Mouse (Mus musculus) lung, postnatal 0 days (tissue): ENCODE results near the gene Zfp956.

ENCODE experiments used
- CTCF ChIP-seq: IDR thresholded peaks from 2 replicates; pipeline ENCODE4 v1.5.1; 2016; ENCODE audit warnings: antibody characterized with exemption, mild to moderate bottlenecking
- EP300 ChIP-seq: IDR thresholded peaks from 2 replicates; pipeline ENCODE4 v1.6.1; 2016; ENCODE audit warnings: antibody characterized with exemption, mild to moderate bottlenecking, control low read depth

DNA sequence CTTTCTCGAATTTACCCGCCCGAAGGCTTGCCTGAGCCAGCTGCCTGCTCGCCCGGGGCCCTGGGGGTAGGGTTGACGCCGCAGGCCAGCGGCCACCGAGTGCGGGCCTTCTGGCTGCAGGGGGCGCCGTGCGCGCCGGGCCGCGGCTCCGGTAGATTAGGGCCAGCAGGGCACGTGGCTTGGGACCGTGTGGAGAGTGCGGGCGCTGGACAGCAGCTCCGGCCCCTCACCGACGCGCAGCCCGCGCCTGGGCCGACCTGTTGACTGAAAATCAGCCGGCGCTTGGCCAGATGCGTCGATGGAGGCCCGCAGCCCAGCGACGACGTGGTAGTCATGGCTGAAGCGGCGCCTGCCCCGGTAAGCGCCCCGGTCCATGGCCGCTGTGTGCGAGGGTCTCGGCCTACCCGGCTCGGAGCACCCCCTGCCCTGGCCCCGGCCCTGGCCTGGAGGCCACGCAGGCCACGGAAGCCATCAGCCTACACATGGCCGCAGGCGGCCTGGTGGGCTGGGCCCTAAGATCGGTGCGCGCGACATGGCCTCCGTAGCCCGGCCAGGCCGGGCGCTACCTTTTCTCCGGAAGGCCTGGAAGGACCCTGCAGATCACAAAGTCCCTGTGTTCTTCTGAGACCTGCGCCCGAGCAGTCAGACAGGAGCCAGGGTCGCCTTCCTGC lies 10.0 kb upstream of the Zfp956 start:
- TF ChIP-seq CTCF (peak; percentile 75), EP300 (no peak)
